In genomic region chr6:87496143-87496542, GRCm38 (mm10) we compare ENCODE assay signal across 9 mouse cellular contexts. TPM values are rescaled to one million over a fixed set of nuclear protein-coding genes. Genes with fewer than 3 reads are reported as not detected.
DNase-seq lines count a peak whose midpoint lies in the region; ATAC-seq and TF ChIP-seq lines count a peak whose summit lies in the region.
"Had no signal": no experiment of that assay in that cellular context is flagged by ENCODE, and none has a peak within 500 bp of the region (broad histone marks: within the 10 kb centered on the region; RNA-seq: fewer than 3 reads in every experiment).

No protein-coding gene starts in this region.

- TF ChIP-seq CTCF in kidney, adult 2 months (conservative IDR thresholded peaks at IDR 0.05; ENCODE audit: insufficient read depth, insufficient read length, low read depth, low read length) = no peak
- TF ChIP-seq CTCF in midbrain, postnatal 0 days (IDR thresholded peaks at IDR 0.05) = no peak

- DNase-seq in adrenal gland, adult (ENCODE audit: inconsistent age in 2 of 2, low spot score in 1 of 2) = peak; percentile 25 to 64
- DNase-seq in adrenal gland, postnatal 4 days (ENCODE audit: low spot score in 2 of 2) = no peak
- peak; percentile 62 for DNase-seq in kidney, adult 2 months
- no peak for DNase-seq in cerebellum, adult 9-11 months
- no peak for DNase-seq in urinary bladder, postnatal 10 days (ENCODE audit: low spot score)
- no peak for DNase-seq in midbrain, postnatal 0 days (ENCODE audit: low spot score)

- 0 out of 2 replicates have a peak overlapping the region, but pooled peaks have one; percentile 2 for H3K4me2 ChIP-seq in embryonic facial prominence, embryonic 13.5 days
- peak overlapping the region; percentile 49 for H3K4me2 ChIP-seq in lung, embryonic 15.5 days
- no peak overlapping the region for H3K4me2 ChIP-seq in midbrain, postnatal 0 days (ENCODE audit: low read depth, low read length, poor library complexity, severe bottlenecking)
- H3K4me2 ChIP-seq: neural tube, embryonic 12.5 days had no signal

- 75% methylated on average over 9 of the region's 9 CpGs for WGBS in embryonic facial prominence, embryonic 13.5 days
- WGBS in kidney, adult 2 months = 40% methylated on average over 9 of the region's 9 CpGs
- WGBS in lung, embryonic 15.5 days = 55% methylated on average over 9 of the region's 9 CpGs
- WGBS in midbrain, postnatal 0 days = 88% methylated on average over 9 of the region's 9 CpGs

- H3K27me3 ChIP-seq in embryonic facial prominence, embryonic 13.5 days = no peaks in the 10 kb centered on the region
- no peaks in the 10 kb centered on the region for H3K27me3 ChIP-seq in kidney, adult 2 months (replicated peaks; ENCODE audit: control insufficient read depth, insufficient read depth, low read length)
- no peaks in the 10 kb centered on the region for H3K27me3 ChIP-seq in lung, embryonic 15.5 days
- no peaks in the 10 kb centered on the region for H3K27me3 ChIP-seq in midbrain, postnatal 0 days (ENCODE audit: insufficient read depth, low read length)
- H3K27me3 ChIP-seq: neural tube, embryonic 12.5 days had no signal

- H3K36me3 ChIP-seq in embryonic facial prominence, embryonic 13.5 days = no peaks in the 10 kb centered on the region
- no peaks in the 10 kb centered on the region for H3K36me3 ChIP-seq in kidney, adult 2 months (ENCODE audit: control insufficient read depth, insufficient read depth, low read length)
- H3K36me3 ChIP-seq in lung, embryonic 15.5 days = no peaks in the 10 kb centered on the region
- H3K36me3 ChIP-seq in midbrain, postnatal 0 days (ENCODE audit: insufficient read depth, low read length) = no peaks in the 10 kb centered on the region
- H3K36me3 ChIP-seq: neural tube, embryonic 12.5 days had no signal

- H3K4me3 ChIP-seq in embryonic facial prominence, embryonic 13.5 days = no peak overlapping the region
- peak overlapping the region; percentile 61 for H3K4me3 ChIP-seq in kidney, adult 2 months (ENCODE audit: insufficient read depth, low read depth, low read length)
- H3K4me3 ChIP-seq in lung, embryonic 15.5 days = peak overlapping the region; percentile 29
- H3K4me3 ChIP-seq in midbrain, postnatal 0 days (ENCODE audit: low read depth, low read length) = no peak overlapping the region
- H3K4me3 ChIP-seq: neural tube, embryonic 12.5 days had no signal

- H3K4me1 ChIP-seq in embryonic facial prominence, embryonic 13.5 days = peaks cover 16% of the 10 kb centered on the region
- H3K4me1 ChIP-seq in kidney, adult 2 months (ENCODE audit: control insufficient read depth, insufficient read depth, low read length) = no peaks in the 10 kb centered on the region
- H3K4me1 ChIP-seq in lung, embryonic 15.5 days = no peaks in the 10 kb centered on the region
- no peaks in the 10 kb centered on the region for H3K4me1 ChIP-seq in midbrain, postnatal 0 days (ENCODE audit: insufficient read depth, low read length)
- H3K4me1 ChIP-seq: neural tube, embryonic 12.5 days had no signal

- TF ChIP-seq POLR2A in kidney, adult 2 months (IDR thresholded peaks at IDR 0.05; ENCODE audit: low read depth, low read length) = no peak

- H3K27ac ChIP-seq in embryonic facial prominence, embryonic 13.5 days = no peak overlapping the region
- H3K27ac ChIP-seq in kidney, adult 2 months (ENCODE audit: insufficient read depth, low read depth, low read length) = peak overlapping the region; percentile 64
- H3K27ac ChIP-seq in lung, embryonic 15.5 days = peak overlapping the region; percentile 63
- no peak overlapping the region for H3K27ac ChIP-seq in midbrain, postnatal 0 days (ENCODE audit: low read depth, low read length)
- H3K27ac ChIP-seq: neural tube, embryonic 12.5 days had no signal

- no peak overlapping the region for H3K9ac ChIP-seq in embryonic facial prominence, embryonic 13.5 days
- H3K9ac ChIP-seq in lung, embryonic 15.5 days = no peak overlapping the region
- no peak overlapping the region for H3K9ac ChIP-seq in midbrain, postnatal 0 days (replicated peaks; ENCODE audit: low read length, poor library complexity, severe bottlenecking)
- H3K9ac ChIP-seq: neural tube, embryonic 12.5 days had no signal

- ATAC-seq in embryonic facial prominence, embryonic 13.5 days (ENCODE audit: insufficient number of reproducible peaks, insufficient read depth, low FRiP score, low TSS enrichment, low read depth) = no peak
- ATAC-seq in lung, embryonic 15.5 days (ENCODE audit: borderline replicate concordance, extremely low read depth, low FRiP score, low TSS enrichment) = 0 out of 2 replicates have a peak, but pooled peaks have one; percentile 64
- no peak for ATAC-seq in midbrain, postnatal 0 days (ENCODE audit: low FRiP score)

- H3K9me3 ChIP-seq in embryonic facial prominence, embryonic 13.5 days = no peaks in the 10 kb centered on the region
- H3K9me3 ChIP-seq in lung, embryonic 15.5 days = no peaks in the 10 kb centered on the region
- H3K9me3 ChIP-seq in midbrain, postnatal 0 days (ENCODE audit: low read length) = no peaks in the 10 kb centered on the region
- H3K9me3 ChIP-seq: neural tube, embryonic 12.5 days had no signal

RNA-seq across cellular contexts. Expression of gene Arhgap25, which starts 36.9 kb away (rescaled TPM):
- total RNA-seq in adrenal gland, postnatal 4 days (2021) = 1 to 10 TPM; 5.8 to 6.1 TPM
- polyA plus RNA-seq in embryonic facial prominence, embryonic 13.5 days (2015; fragmentation: Nextera tagmentation; extraction: Ambion mirVana) = 5.7 and 7.1 TPM in 2 replicates
- 0.68 and 1.5 TPM in 2 replicates for polyA plus RNA-seq in kidney, adult 2 months (2012; rRNA removed)
- 8.3 and 8.7 TPM in 2 replicates for polyA plus RNA-seq in lung, embryonic 15.5 days (2015; fragmentation: Nextera tagmentation; extraction: Ambion mirVana)
- 0.93 and 1.4 TPM in 2 replicates for total RNA-seq in midbrain, postnatal 0 days (2014; rRNA removed)
- 1.2 and 1.8 TPM in 2 replicates for polyA plus RNA-seq in midbrain, postnatal 0 days (2015; fragmentation: Nextera tagmentation; extraction: Ambion mirVana)

Comparison
In these comparisons a context has a peak if more than half of its experiments do, and no peak if none do; other contexts are left out.
1. DNase-seq: peak in adrenal gland, adult (2 of 2) and kidney, adult 2 months (single experiment); none in adrenal gland, postnatal 4 days (0 of 2), cerebellum, adult 9-11 months (single experiment), urinary bladder, postnatal 10 days (single experiment) and midbrain, postnatal 0 days (single experiment).
2. H3K27ac ChIP-seq: peak in kidney, adult 2 months (single experiment) and lung, embryonic 15.5 days (single experiment); none in embryonic facial prominence, embryonic 13.5 days (single experiment) and midbrain, postnatal 0 days (single experiment).
3. H3K4me3 ChIP-seq: peak in kidney, adult 2 months (single experiment) and lung, embryonic 15.5 days (single experiment); none in embryonic facial prominence, embryonic 13.5 days (single experiment) and midbrain, postnatal 0 days (single experiment).